8 mouse cellular contexts compared by ENCODE assay signal in genomic region chr6:54039357-54039804, GRCm38 (mm10). TPM values are rescaled to one million over a fixed set of nuclear protein-coding genes. Genes with fewer than 3 reads are reported as not detected.
A peak's percentile ranks its signal among the peaks of the same experiment; 100 is the strongest.
DNase-seq lines count a peak whose midpoint lies in the region; ATAC-seq and TF ChIP-seq lines count a peak whose summit lies in the region.

TSS of gene Chn2 (plus strand) at chr6:54039554.

- peak within 1 kb of the TSS; percentile 82 for H3K4me3 ChIP-seq in gastrocnemius, adult 2 months
- H3K4me3 ChIP-seq in hindbrain, postnatal 0 days (ENCODE audit: low read length) = peak within 1 kb of the TSS; percentile 65
- peak within 1 kb of the TSS; percentile 56 for H3K4me3 ChIP-seq in macrophage (ENCODE audit: inconsistent target)

- H3K4me2 ChIP-seq in hindbrain, postnatal 0 days (ENCODE audit: low read depth, low read length) = peak within 1 kb of the TSS; percentile 84

- peaks cover 20% of the 10 kb centered on the region for H3K79me2 ChIP-seq in macrophage (ENCODE audit: inconsistent target)

- ATAC-seq in activated CD4-positive, CD25-positive, alpha-beta regulatory T cell, adult 4 months = peak; percentile 38
- ATAC-seq in hindbrain, postnatal 0 days = peak; percentile 84
- ATAC-seq in megakaryocyte-erythroid progenitor cell, adult 5-6 weeks (replicated peaks; ENCODE audit: low FRiP score, low TSS enrichment, poor library complexity, severe bottlenecking) = no peak

- intact Hi-C loops in gastrocnemius, adult 2 months (cut with DNase I) = no loop called here
- intact Hi-C loops in left cerebral cortex, postnatal 10 days (cut with DNase I) = no loop called here

- TF ChIP-seq CTCF in gastrocnemius, adult 2 months (IDR thresholded peaks at IDR 0.05) = no peak
- no peak for TF ChIP-seq CTCF in hindbrain, postnatal 0 days (IDR thresholded peaks at IDR 0.05; ENCODE audit: low read depth)

- peak within 1 kb of the TSS; percentile 70 for H3K9ac ChIP-seq in hindbrain, postnatal 0 days (replicated peaks; ENCODE audit: low read length)

- H3K4me1 ChIP-seq in hindbrain, postnatal 0 days (ENCODE audit: insufficient read depth, low read length) = peaks cover 4% of the 10 kb centered on the region; the same call in 1 of the 2 replicates

- H3K27me3 ChIP-seq in hindbrain, postnatal 0 days (ENCODE audit: insufficient read depth, low read length) = no peaks in the 10 kb centered on the region

- H3K36me3 ChIP-seq in hindbrain, postnatal 0 days (ENCODE audit: insufficient read depth, low read length) = no peaks in the 10 kb centered on the region
- no peaks in the 10 kb centered on the region for H3K36me3 ChIP-seq in macrophage (ENCODE audit: inconsistent target)

- peak; percentile 87 to 91 for DNase-seq in cerebellum, postnatal 25 days
- DNase-seq in gastrocnemius, adult 2 months = peak; percentile 58
- peak; percentile 77 for DNase-seq in hindbrain, postnatal 0 days (ENCODE audit: low spot score)
- DNase-seq in left cerebral cortex, postnatal 10 days (ENCODE audit: extremely low spot score in 1 of 2, low spot score in 2 of 2) = peak; percentile 36 to 83
- peak; percentile 46 to 57 for DNase-seq in right cerebral cortex, adult 2 months (ENCODE audit: low spot score in 2 of 2)

- WGBS in hindbrain, postnatal 0 days = under 1% methylated on average over 37 of the region's 43 CpGs
- under 1% methylated on average over 37 of the region's 43 CpGs for WGBS in macrophage (ENCODE audit: missing documents)

- peak within 1 kb of the TSS; percentile 89 for H3K27ac ChIP-seq in gastrocnemius, adult 2 months
- H3K27ac ChIP-seq in hindbrain, postnatal 0 days = peak within 1 kb of the TSS; percentile 91
- no peak within 1 kb of the TSS for H3K27ac ChIP-seq in macrophage

- H3K9me3 ChIP-seq in hindbrain, postnatal 0 days (ENCODE audit: low read length) = no peaks in the 10 kb centered on the region

RNA-seq across cellular contexts. Expression of gene Chn2, which starts in this region (rescaled TPM):
- polyA plus RNA-seq in activated CD4-positive, CD25-positive, alpha-beta regulatory T cell, adult 4 months (2017; shearing (Covaris generic)) = 1 to 10 TPM; 5.6 to 6.3 TPM
- total RNA-seq in gastrocnemius, adult 2 months (2021) = 1 to 10 TPM; 1.0 to 1.3 TPM
- 35.4 and 43.8 TPM in 2 replicates for total RNA-seq in hindbrain, postnatal 0 days (2014; rRNA removed)
- polyA plus RNA-seq in hindbrain, postnatal 0 days (2015; fragmentation: Nextera tagmentation; extraction: Ambion mirVana) = 19.8 and 21.2 TPM in 2 replicates
- 10 to 100 TPM; 55.3 to 56.6 TPM for total RNA-seq in left cerebral cortex, postnatal 10 days (2021)
- 10 to 100 TPM in 13 of 26 experiments, 1 to 10 TPM in 13; 2.6 to 27.5 (median 9.4) TPM for total RNA-seq in macrophage (2018; cell fraction: chromatin; rRNA removed)
- total RNA-seq in macrophage (2018; cell fraction: cytosol; rRNA removed) = 10 to 100 TPM in 13 of 26 experiments, 1 to 10 TPM in 13; 2.9 to 13.4 (median 8.2) TPM
- total RNA-seq in macrophage (2018; cell fraction: nucleus; rRNA removed) = 10 to 100 TPM in 12 of 26 experiments, 1 to 10 TPM in 14; 2.1 to 24.5 (median 7.6) TPM
- polyA plus RNA-seq in macrophage (2018) = 9.8 to 17.5 TPM (median 16.8 TPM) in 3 replicates
- total RNA-seq in megakaryocyte-erythroid progenitor cell, adult 5-6 weeks (2014; fragmentation: Nextera tagmentation) = 4.5 and 5.1 TPM in 2 replicates
- 1.9 and 2.4 TPM in 2 replicates for total RNA-seq in megakaryocyte-erythroid progenitor cell, adult 5-6 weeks (2017)
